Mouse (Mus musculus): ENCODE data around the gene Wdr74. TPM values are rescaled to one million over a fixed set of nuclear protein-coding genes. Genes with fewer than 3 reads are reported as not detected.
A peak's percentile ranks its signal among the peaks of the same experiment; 100 is the strongest.

Wdr74 gene
- polyA plus RNA-seq, 1 experiment from 2014 or later = 91.5 TPM

- Histone ChIP-seq H3K9ac (replicated peaks; ENCODE audit: low read depth, low read length) (no peak overlapping the region), H3K27ac (ENCODE audit: low read depth, low read length) (no peak overlapping the region)
- WGBS = 85% methylated on average over 3 of the region's 3 CpGs
Observed at GRCm38 (mm10) chr19:8734334-8734733, 1.3 kb upstream of the Wdr74 start.

DNA sequence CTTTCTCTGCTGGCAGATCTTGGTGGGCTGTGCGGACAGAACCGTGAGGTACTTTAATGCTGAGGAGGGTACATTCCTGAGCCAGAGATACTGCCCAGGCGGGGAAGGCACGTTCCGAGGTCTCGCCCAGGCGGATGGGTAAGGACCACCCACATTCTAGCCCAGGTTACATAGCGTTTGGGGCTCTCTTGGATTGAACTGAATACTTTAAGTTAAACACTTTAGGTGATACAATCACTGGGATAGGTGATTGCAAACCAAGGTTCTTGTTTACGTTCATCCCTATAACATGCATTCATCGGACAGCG, 487 bp downstream of the Wdr74 start:
- H3K36me3 ChIP-seq (ENCODE audit: control insufficient read depth, insufficient read depth, low read length) = peaks cover 12% of the 10 kb centered on the region; the same call in 1 of the 2 replicates
- H3K9ac ChIP-seq (replicated peaks; ENCODE audit: low read depth, low read length) = peak overlapping the region; percentile 68
- H3K4me2 ChIP-seq (ENCODE audit: low read depth, low read length) = peak overlapping the region; percentile 95
- 3% methylated on average over 11 of the region's 11 CpGs for WGBS
- H3K27ac ChIP-seq (ENCODE audit: low read depth, low read length) = peak overlapping the region; percentile 60; the same call in 1 of the 2 replicates
- no peaks in the 10 kb centered on the region for H3K27me3 ChIP-seq (ENCODE audit: control insufficient read depth, insufficient read depth, low read length)
- peak; percentile 29 for ATAC-seq (ENCODE audit: low read depth)
- H3K4me1 ChIP-seq (ENCODE audit: control insufficient read depth, insufficient read depth, low read length) = peaks cover 8% of the 10 kb centered on the region; the same call in 1 of the 2 replicates
- no peaks in the 10 kb centered on the region for H3K9me3 ChIP-seq (ENCODE audit: control insufficient read depth, low read length)
- H3K4me3 ChIP-seq (ENCODE audit: low read depth, low read length) = peak overlapping the region; percentile 83

More at GRCm38 (mm10) chr19:8734334-8734733, 1.3 kb upstream of the Wdr74 start:
- Histone ChIP-seq H3K9me3 (ENCODE audit: control insufficient read depth, low read length) (no peaks in the 10 kb centered on the region), H3K4me2 (ENCODE audit: low read depth, low read length) (no peak overlapping the region), H3K36me3 (ENCODE audit: control insufficient read depth, insufficient read depth, low read length) (peaks cover 3% of the 10 kb centered on the region; the same call in 1 of the 2 replicates), H3K4me3 (ENCODE audit: low read depth, low read length) (no peak overlapping the region), H3K4me1 (ENCODE audit: control insufficient read depth, insufficient read depth, low read length) (peaks cover 4% of the 10 kb centered on the region; the same call in 1 of the 2 replicates), H3K27me3 (ENCODE audit: control insufficient read depth, insufficient read depth, low read length) (no peaks in the 10 kb centered on the region)
- ATAC-seq (ENCODE audit: low read depth) = no peak

DNA sequence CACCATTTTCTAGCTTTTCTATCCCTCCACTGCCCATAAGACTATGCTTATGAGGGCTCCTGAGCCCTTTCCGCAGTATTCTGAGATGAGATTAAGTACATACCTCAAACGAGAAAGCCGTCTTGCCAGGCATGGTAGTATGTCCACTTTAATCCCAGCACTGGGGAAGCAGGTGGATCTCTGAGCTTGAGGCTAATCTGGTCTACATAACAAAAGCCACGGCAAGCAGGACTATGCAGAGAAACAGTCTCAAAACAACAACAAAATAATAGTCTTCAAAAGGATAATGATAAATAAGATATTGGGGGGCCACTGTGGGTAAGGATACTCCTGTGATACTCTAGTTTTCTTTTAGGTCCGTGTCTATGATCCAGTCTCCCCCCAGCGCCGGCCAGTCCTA, 3.3 kb downstream of the Wdr74 start:
- H3K4me3 ChIP-seq (ENCODE audit: low read depth, low read length) = no peak overlapping the region
- no peak overlapping the region for H3K27ac ChIP-seq (ENCODE audit: low read depth, low read length)
- H3K27me3 ChIP-seq (ENCODE audit: control insufficient read depth, insufficient read depth, low read length) = no peaks in the 10 kb centered on the region
- WGBS = 96% methylated on average over 7 of the region's 7 CpGs
- no peak for ATAC-seq (ENCODE audit: low read depth)
- no peak overlapping the region for H3K9ac ChIP-seq (replicated peaks; ENCODE audit: low read depth, low read length)
- H3K9me3 ChIP-seq (ENCODE audit: control insufficient read depth, low read length) = no peaks in the 10 kb centered on the region
- no peak overlapping the region for H3K4me2 ChIP-seq (ENCODE audit: low read depth, low read length)
- peaks cover 15% of the 10 kb centered on the region for H3K4me1 ChIP-seq (ENCODE audit: control insufficient read depth, insufficient read depth, low read length)
- peaks cover 23% of the 10 kb centered on the region; the same call in 1 of the 2 replicates for H3K36me3 ChIP-seq (ENCODE audit: control insufficient read depth, insufficient read depth, low read length)

GRCm38 (mm10) chr19:8739646-8740045, 4.0 kb downstream of the Wdr74 start:
- H3K9ac ChIP-seq (replicated peaks; ENCODE audit: low read depth, low read length) = no peak overlapping the region
- no peak overlapping the region for H3K4me3 ChIP-seq (ENCODE audit: low read depth, low read length)
- no peaks in the 10 kb centered on the region for H3K27me3 ChIP-seq (ENCODE audit: control insufficient read depth, insufficient read depth, low read length)
- H3K4me2 ChIP-seq (ENCODE audit: low read depth, low read length) = no peak overlapping the region
- H3K9me3 ChIP-seq (ENCODE audit: control insufficient read depth, low read length) = no peaks in the 10 kb centered on the region
- H3K36me3 ChIP-seq (ENCODE audit: control insufficient read depth, insufficient read depth, low read length) = peaks cover 28% of the 10 kb centered on the region
- WGBS = 94% methylated on average over 6 of the region's 6 CpGs
- no peak overlapping the region for H3K27ac ChIP-seq (ENCODE audit: low read depth, low read length)
- ATAC-seq (ENCODE audit: low read depth) = no peak
- peaks cover 15% of the 10 kb centered on the region for H3K4me1 ChIP-seq (ENCODE audit: control insufficient read depth, insufficient read depth, low read length)

- no peaks in the 10 kb centered on the region for H3K9me3 ChIP-seq (ENCODE audit: control insufficient read depth, low read length)
- WGBS = 71% methylated on average over 14 of the region's 14 CpGs
- no peak; the same call in 1 of the 2 replicates for ATAC-seq (ENCODE audit: low read depth)
- peak within 1 kb of the TSS; percentile 45 for H3K4me2 ChIP-seq (ENCODE audit: low read depth, low read length)
- peak within 1 kb of the TSS; percentile 83 for H3K4me3 ChIP-seq (ENCODE audit: low read depth, low read length)
- H3K4me1 ChIP-seq (ENCODE audit: control insufficient read depth, insufficient read depth, low read length) = peaks cover 11% of the 10 kb centered on the region
- no peaks in the 10 kb centered on the region for H3K27me3 ChIP-seq (ENCODE audit: control insufficient read depth, insufficient read depth, low read length)
- peak within 1 kb of the TSS; percentile 79 for H3K9ac ChIP-seq (replicated peaks; ENCODE audit: low read depth, low read length)
- H3K36me3 ChIP-seq (ENCODE audit: control insufficient read depth, insufficient read depth, low read length) = peaks cover 35% of the 10 kb centered on the region
- H3K27ac ChIP-seq (ENCODE audit: low read depth, low read length) = peak within 1 kb of the TSS; percentile 93
Observed at GRCm38 (mm10) chr19:8740603-8741002, 5.0 kb downstream of the Wdr74 start, which contains the start of gene 1700092M07Rik. Gene 1700092M07Rik (plus strand): TSS chr19:8740718.

- WGBS = under 1% methylated on average over 36 of the region's 36 CpGs
- peaks cover 41% of the 10 kb centered on the region for H3K36me3 ChIP-seq (ENCODE audit: control insufficient read depth, insufficient read depth, low read length)
Observed at GRCm38 (mm10) chr19:8741243-8741869, 5.7 kb downstream of the Wdr74 start, which contains the start of gene Stx5a. Gene Stx5a (plus strand): TSS chr19:8741413.

GRCm38 (mm10) chr19:8742176-8742575, 6.5 kb downstream of the Wdr74 start:
- Histone ChIP-seq H3K27ac (ENCODE audit: low read depth, low read length) (peak overlapping the region; percentile 93; the same call in 1 of the 2 replicates), H3K27me3 (ENCODE audit: control insufficient read depth, insufficient read depth, low read length) (no peaks in the 10 kb centered on the region), H3K36me3 (ENCODE audit: control insufficient read depth, insufficient read depth, low read length) (peaks cover 49% of the 10 kb centered on the region), H3K4me2 (ENCODE audit: low read depth, low read length) (peak overlapping the region; percentile 97), H3K9ac (replicated peaks; ENCODE audit: low read depth, low read length) (peak overlapping the region; percentile 79), H3K9me3 (ENCODE audit: control insufficient read depth, low read length) (no peaks in the 10 kb centered on the region), H3K4me3 (ENCODE audit: low read depth, low read length) (peak overlapping the region; percentile 83), H3K4me1 (ENCODE audit: control insufficient read depth, insufficient read depth, low read length) (peaks cover 11% of the 10 kb centered on the region)
- 22% methylated on average over 14 of the region's 14 CpGs for WGBS
- no peak for ATAC-seq (ENCODE audit: low read depth)

More at GRCm38 (mm10) chr19:8741243-8741869, 5.7 kb downstream of the Wdr74 start, which contains the start of gene Stx5a:
- peaks cover 11% of the 10 kb centered on the region for H3K4me1 ChIP-seq (ENCODE audit: control insufficient read depth, insufficient read depth, low read length)
- H3K9ac ChIP-seq (replicated peaks; ENCODE audit: low read depth, low read length) = peak within 1 kb of the TSS; percentile 79
- ATAC-seq (ENCODE audit: low read depth) = peak; percentile 97
- peak within 1 kb of the TSS; percentile 83 for H3K4me3 ChIP-seq (ENCODE audit: low read depth, low read length)
- no peaks in the 10 kb centered on the region for H3K27me3 ChIP-seq (ENCODE audit: control insufficient read depth, insufficient read depth, low read length)
- peak within 1 kb of the TSS; percentile 93 for H3K27ac ChIP-seq (ENCODE audit: low read depth, low read length)
- no peaks in the 10 kb centered on the region for H3K9me3 ChIP-seq (ENCODE audit: control insufficient read depth, low read length)
- peak within 1 kb of the TSS; percentile 97 for H3K4me2 ChIP-seq (ENCODE audit: low read depth, low read length)

GRCm38 (mm10) chr19:8745382-8745781, 9.8 kb downstream of the Wdr74 start:
- no peak overlapping the region for H3K4me3 ChIP-seq (ENCODE audit: low read depth, low read length)
- H3K9ac ChIP-seq (replicated peaks; ENCODE audit: low read depth, low read length) = no peak overlapping the region
- no peaks in the 10 kb centered on the region for H3K27me3 ChIP-seq (ENCODE audit: control insufficient read depth, insufficient read depth, low read length)
- H3K9me3 ChIP-seq (ENCODE audit: control insufficient read depth, low read length) = no peaks in the 10 kb centered on the region
- 100% methylated on average over 1 of the region's 1 CpGs for WGBS
- H3K4me2 ChIP-seq (ENCODE audit: low read depth, low read length) = no peak overlapping the region
- H3K4me1 ChIP-seq (ENCODE audit: control insufficient read depth, insufficient read depth, low read length) = peaks cover 11% of the 10 kb centered on the region
- ATAC-seq (ENCODE audit: low read depth) = no peak
- peaks cover 66% of the 10 kb centered on the region for H3K36me3 ChIP-seq (ENCODE audit: control insufficient read depth, insufficient read depth, low read length)
- H3K27ac ChIP-seq (ENCODE audit: low read depth, low read length) = no peak overlapping the region

GRCm38 (mm10) chr19:8747368-8747767, 11.7 kb downstream of the Wdr74 start:
- 68% methylated on average over 2 of the region's 2 CpGs for WGBS
- Histone ChIP-seq H3K27me3 (ENCODE audit: control insufficient read depth, insufficient read depth, low read length) (no peaks in the 10 kb centered on the region), H3K4me1 (ENCODE audit: control insufficient read depth, insufficient read depth, low read length) (peaks cover 4% of the 10 kb centered on the region), H3K4me2 (ENCODE audit: low read depth, low read length) (no peak overlapping the region), H3K9me3 (ENCODE audit: control insufficient read depth, low read length) (no peaks in the 10 kb centered on the region), H3K36me3 (ENCODE audit: control insufficient read depth, insufficient read depth, low read length) (peaks cover 74% of the 10 kb centered on the region), H3K27ac (ENCODE audit: low read depth, low read length) (no peak overlapping the region), H3K4me3 (ENCODE audit: low read depth, low read length) (no peak overlapping the region), H3K9ac (replicated peaks; ENCODE audit: low read depth, low read length) (no peak overlapping the region)
- no peak for ATAC-seq (ENCODE audit: low read depth)

Measured in neural tube, embryonic 14.5 days (tissue).